Mouse (Mus musculus) large intestine, adult 2 months (tissue): ENCODE data around the gene Mr1. TPM values are rescaled to one million over a fixed set of nuclear protein-coding genes. Genes with fewer than 3 reads are reported as not detected.
"Not testable (repeated sequence)": the region's sequence is repeated elsewhere in the genome, so short reads cannot be mapped to it uniquely, and the experiment has no call there.

ENCODE experiments used
- DNase-seq: peaks from one replicate; pipeline ENCODE4 v3.0.0-alpha.2; 2012; ENCODE audit warnings: low read depth, low spot score
- WGBS: fragments of 180-500 bp; shearing (Covaris S2); methylation state at CpG from one replicate; pipeline ENCODE4 v1.1.7; 2018; 5-methylcytosine and 5-hydroxymethylcytosine counted together
- polyA plus RNA-seq: library from polyadenylated mRNA; depleted of rRNA; stranded (reverse); fragments of >200 nt; gene quantifications from 2 replicates; pipeline ENCODE4 v1.2.3, GENCODE M21; 2012; rRNA removed

Mr1 gene
- polyA plus RNA-seq = 1.1 and 2.0 TPM in 2 replicates

GRCm38 (mm10) chr1:155146572-155146980 lies at the start of gene Mr1:
TSS of gene Mr1 (minus strand) at chr1:155146814.
- WGBS = 17% methylated on average over 8 of the region's 8 CpGs
- no peak for DNase-seq

GRCm38 (mm10) chr1:155192805-155193368 lies 46.3 kb upstream of the Mr1 start:
- DNase-seq = no peak
- WGBS = 57% methylated on average over 15 of the region's 15 CpGs

GRCm38 (mm10) chr1:155191671-155192070 lies 45.1 kb upstream of the Mr1 start:
- DNase-seq = no peak
- whole genome bisulfite sequencing = 44% methylated on average over 2 of the region's 2 CpGs

GRCm38 (mm10) chr1:155191219-155191618 lies 44.6 kb upstream of the Mr1 start:
- 80% methylated on average over 8 of the region's 8 CpGs for WGBS
- DNase-seq = no peak

- no peak for DNase-seq
- WGBS = 97% methylated on average over 4 of the region's 4 CpGs
These were observed 42.0 kb upstream of the Mr1 start for GRCm38 (mm10) chr1:155188656-155189055.

- 82% methylated on average over 3 of the region's 3 CpGs for WGBS
- no peak for DNase-seq
These were observed 37.6 kb upstream of the Mr1 start for GRCm38 (mm10) chr1:155184191-155184590.

- WGBS = 87% methylated on average over 2 of the region's 2 CpGs
- DNase-seq = no peak
These were observed 31.7 kb upstream of the Mr1 start for GRCm38 (mm10) chr1:155178192-155178924.

- no peak for DNase-seq
- 65% methylated on average over 1 of the region's 1 CpGs for WGBS
These were observed 27.8 kb upstream of the Mr1 start for GRCm38 (mm10) chr1:155174424-155174823.

- not testable (repeated sequence) for DNase-seq
- 70% methylated on average over 1 of the region's 1 CpGs for WGBS
These were observed 27.0 kb upstream of the Mr1 start for GRCm38 (mm10) chr1:155173644-155174016.

- DNase-seq = no peak
- 91% methylated on average over 3 of the region's 3 CpGs for WGBS
These were observed 26.5 kb upstream of the Mr1 start for GRCm38 (mm10) chr1:155172895-155173643.

GRCm38 (mm10) chr1:155169935-155170334 lies 23.3 kb upstream of the Mr1 start:
- DNase-seq = no peak

GRCm38 (mm10) chr1:155167453-155167852 lies 20.8 kb upstream of the Mr1 start:
- 80% methylated on average over 3 of the region's 3 CpGs for WGBS
- DNase-seq = no peak

GRCm38 (mm10) chr1:155158970-155159484 lies 12.4 kb upstream of the Mr1 start:
- WGBS = under 1% methylated on average over 46 of the region's 46 CpGs
- DNase-seq = no peak

- WGBS = under 1% methylated on average over 48 of the region's 48 CpGs
These were observed 11.7 kb upstream of the Mr1 start, which contains the start of gene Stx6 for GRCm38 (mm10) chr1:155158141-155158969. TSS of gene Stx6 (plus strand) at chr1:155158715.

GRCm38 (mm10) chr1:155153906-155154305 lies 7.3 kb upstream of the Mr1 start:
- WGBS = 59% methylated on average over 4 of the region's 4 CpGs
- DNase-seq = no peak

More at GRCm38 (mm10) chr1:155158141-155158969, 11.7 kb upstream of the Mr1 start, which contains the start of gene Stx6:
- DNase-seq = peak; percentile 87

GRCm38 (mm10) chr1:155150821-155151220 lies 4.2 kb upstream of the Mr1 start:
- DNase-seq = no peak
- WGBS = 86% methylated on average over 5 of the region's 5 CpGs

GRCm38 (mm10) chr1:155149403-155149802 lies 2.8 kb upstream of the Mr1 start:
- WGBS = 93% methylated on average over 3 of the region's 3 CpGs
- no peak for DNase-seq

- WGBS = 90% methylated on average over 2 of the region's 2 CpGs
- DNase-seq = no peak
These were observed 614 bp upstream of the Mr1 start for GRCm38 (mm10) chr1:155147228-155147627.

GRCm38 (mm10) chr1:155145620-155146019 lies 994 bp downstream of the Mr1 start:
- 51% methylated on average over 6 of the region's 6 CpGs for WGBS
- no peak for DNase-seq
